Mouse (Mus musculus) lung, postnatal 0 days (tissue): Measurements from ENCODE around the gene Bbs10.

Source experiments
- CTCF ChIP-seq: IDR thresholded peaks from 2 replicates; pipeline ENCODE4 v1.5.1; 2016; ENCODE audit warnings: antibody characterized with exemption, mild to moderate bottlenecking
- EP300 ChIP-seq: IDR thresholded peaks from 2 replicates; pipeline ENCODE4 v1.6.1; 2016; ENCODE audit warnings: antibody characterized with exemption, mild to moderate bottlenecking, control low read depth

GRCm38 (mm10) chr10:111318805-111319500, 20.5 kb downstream of the Bbs10 start:
- TF ChIP-seq CTCF, result no peak
- TF ChIP-seq EP300, result peak; percentile 67
